Mouse (Mus musculus) lung, embryonic 14.5 days (tissue): ENCODE measurements around the gene Cdk10. TPM values are rescaled to one million over a fixed set of nuclear protein-coding genes. Genes with fewer than 3 reads are reported as not detected.

Experiments used
- ATAC-seq: fragments of 200-750 bp; cut with Nextera tagmentation; 2 replicates; pipeline ENCODE4 v1.8.0; 2017; ENCODE audit warnings: mild to moderate bottlenecking, moderate TSS enrichment, moderate library complexity; ENCODE audit not compliant: insufficient read depth
- DNase-seq: peaks from one replicate; pipeline ENCODE4 v3.0.0-alpha.2; 2015
- H3K27ac ChIP-seq: fragments of 300-500 bp; sonication (generic); 2 replicates; pipeline ENCODE4 v1.5.1; 2014; ENCODE audit warnings: low read depth, mild to moderate bottlenecking, moderate library complexity
- H3K27me3 ChIP-seq: fragments of 300-500 bp; sonication (generic); 2 replicates; pipeline ENCODE4 v1.6.1; 2014; ENCODE audit warnings: low read length, control low read depth; ENCODE audit not compliant: insufficient read depth
- H3K36me3 ChIP-seq: fragments of 300-500 bp; sonication (generic); 2 replicates; pipeline ENCODE4 v1.6.1; 2014; ENCODE audit warnings: control low read depth; ENCODE audit not compliant: insufficient read depth
- H3K4me1 ChIP-seq: fragments of 300-500 bp; sonication (generic); 2 replicates; pipeline ENCODE4 v1.6.1; 2014; ENCODE audit warnings: antibody characterized with exemption, control low read depth; ENCODE audit not compliant: insufficient read depth
- H3K4me2 ChIP-seq: fragments of 300-500 bp; sonication (generic); 2 replicates; pipeline ENCODE4 v1.6.1; 2014; ENCODE audit warnings: mild to moderate bottlenecking
- H3K4me3 ChIP-seq: fragments of 300-500 bp; sonication (generic); 2 replicates; pipeline ENCODE4 v1.5.1; 2014; ENCODE audit warnings: low read depth, low read length
- H3K9ac ChIP-seq: fragments of 300-500 bp; sonication (generic); 2 replicates; pipeline ENCODE4 v1.6.1; 2014
- H3K9me3 ChIP-seq: fragments of 300-500 bp; sonication (generic); 2 replicates; pipeline ENCODE4 v1.6.1; 2016; ENCODE audit warnings: low read depth, low read length, control low read depth
- CTCF ChIP-seq: IDR thresholded peaks from 2 replicates; pipeline ENCODE4 v1.5.1; 2016; ENCODE audit warnings: antibody characterized with exemption, low read depth
- WGBS: fragments of 180-500 bp; shearing (Covaris S2); extraction: QIAGEN DNeasy Blood & Tissue Kit; methylation state at CpG from one replicate; pipeline ENCODE4 v1.1.7; 2014; 5-methylcytosine and 5-hydroxymethylcytosine counted together
- polyA plus RNA-seq: library from polyadenylated mRNA; unstranded; fragments of >200 nt; fragmentation: Nextera tagmentation; extraction: Ambion mirVana; gene quantifications from 2 replicates; pipeline ENCODE4 v1.2.1, GENCODE M21; 2014

Gene Cdk10
- 33.2 and 36.3 TPM in 2 replicates for polyA plus RNA-seq

DNA sequence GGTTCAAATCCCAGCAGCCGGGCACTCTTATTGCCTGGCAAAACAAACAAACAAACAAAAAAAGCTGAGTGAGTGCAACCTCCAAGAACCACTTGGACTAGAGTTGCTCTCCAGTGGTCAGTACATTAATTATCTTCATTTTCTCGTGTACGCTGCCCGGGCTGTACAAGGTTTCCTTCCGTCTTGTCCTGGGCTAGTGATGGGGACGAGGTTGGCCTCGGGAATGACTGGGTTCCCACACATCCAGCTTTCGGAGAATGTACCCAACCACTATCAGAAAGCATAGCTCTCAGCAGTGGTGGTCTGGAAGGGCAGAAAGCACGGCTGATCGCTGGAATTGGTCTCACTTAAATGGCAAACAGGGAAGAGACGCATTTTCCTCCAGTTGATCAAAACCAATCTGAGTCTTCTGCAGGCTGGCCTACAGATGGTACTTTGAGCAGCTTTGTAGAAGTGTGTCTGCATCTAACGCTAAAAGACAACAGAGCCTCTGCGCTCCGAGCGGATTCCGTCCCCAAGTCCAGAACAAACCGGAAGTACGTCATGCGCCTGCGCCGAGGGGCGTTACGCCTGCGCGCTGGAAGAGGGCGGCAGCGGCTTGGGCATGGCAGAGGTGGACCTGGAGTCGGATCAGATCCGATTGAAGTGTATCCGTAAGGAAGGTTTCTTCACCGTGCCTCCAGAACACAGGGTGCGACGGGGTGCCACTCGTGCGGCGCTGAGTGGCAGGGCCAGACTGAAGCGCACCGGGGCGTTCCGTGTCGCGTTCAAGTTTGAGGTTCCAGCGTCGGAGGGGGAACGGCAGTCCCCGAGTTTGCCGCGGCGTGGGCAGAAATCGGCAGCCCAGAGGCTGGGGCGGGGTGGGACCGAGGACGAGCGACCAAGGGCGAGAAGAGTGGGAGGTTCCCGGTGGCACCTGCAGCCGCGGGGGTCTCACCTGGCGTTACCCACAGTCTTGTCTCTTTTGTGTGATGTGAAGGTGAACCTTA lies at the start of gene Cdk10:
Gene Cdk10, plus strand, starts transcription at position 565 of the 989 bp plus-strand sequence.
- Histone ChIP-seq H3K4me3 (peak within 1 kb of the TSS; percentile 89), H3K36me3 (peaks cover 32% of the 10 kb centered on the region), H3K27me3 (no peaks in the 10 kb centered on the region), H3K9ac (peak within 1 kb of the TSS; percentile 94), H3K9me3 (no peaks in the 10 kb centered on the region), H3K27ac (peak within 1 kb of the TSS; percentile 82), H3K4me1 (peaks cover 6% of the 10 kb centered on the region; the same call in 1 of the 2 replicates), H3K4me2 (peak within 1 kb of the TSS; percentile 96)
- ATAC-seq (peak; percentile 92), DNase-seq (peak; percentile 98)
- 2% methylated on average over 59 of the region's 59 CpGs for WGBS
- peak; percentile 8; the same call in 1 of the 2 replicates for TF ChIP-seq CTCF

DNA sequence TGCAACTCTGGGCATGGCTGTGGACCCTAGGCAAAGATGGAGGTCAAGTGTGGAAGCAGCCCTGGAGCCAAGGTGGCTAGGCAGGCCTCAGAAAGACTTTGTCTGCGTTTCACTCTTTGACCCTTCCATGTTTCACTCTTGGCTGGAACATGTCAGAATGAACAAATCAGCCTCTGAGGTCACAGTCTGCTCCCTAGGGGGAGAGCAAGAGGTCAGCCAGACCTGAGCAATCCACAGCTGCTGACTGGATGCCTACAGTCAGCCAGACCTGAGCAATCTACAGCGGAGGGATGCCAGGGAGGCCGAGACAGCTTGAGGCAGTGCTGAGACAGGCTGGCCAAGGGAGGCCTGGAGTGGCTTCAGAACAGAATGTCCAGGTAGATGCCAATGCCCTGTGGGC lies 43.3 kb upstream of the Cdk10 start:
- H3K27me3 ChIP-seq = no peaks in the 10 kb centered on the region
- peaks cover 9% of the 10 kb centered on the region; the same call in 1 of the 2 replicates for H3K4me1 ChIP-seq
- no peak overlapping the region for H3K9ac ChIP-seq
- no peak overlapping the region for H3K4me2 ChIP-seq
- no peak overlapping the region for H3K4me3 ChIP-seq
- peaks cover 7% of the 10 kb centered on the region; the same call in 1 of the 2 replicates for H3K9me3 ChIP-seq
- H3K27ac ChIP-seq = no peak overlapping the region
- TF ChIP-seq CTCF = no peak
- ATAC-seq (no peak), DNase-seq (no peak)
- WGBS = 50% methylated on average over 3 of the region's 3 CpGs
- H3K36me3 ChIP-seq = no peaks in the 10 kb centered on the region

DNA sequence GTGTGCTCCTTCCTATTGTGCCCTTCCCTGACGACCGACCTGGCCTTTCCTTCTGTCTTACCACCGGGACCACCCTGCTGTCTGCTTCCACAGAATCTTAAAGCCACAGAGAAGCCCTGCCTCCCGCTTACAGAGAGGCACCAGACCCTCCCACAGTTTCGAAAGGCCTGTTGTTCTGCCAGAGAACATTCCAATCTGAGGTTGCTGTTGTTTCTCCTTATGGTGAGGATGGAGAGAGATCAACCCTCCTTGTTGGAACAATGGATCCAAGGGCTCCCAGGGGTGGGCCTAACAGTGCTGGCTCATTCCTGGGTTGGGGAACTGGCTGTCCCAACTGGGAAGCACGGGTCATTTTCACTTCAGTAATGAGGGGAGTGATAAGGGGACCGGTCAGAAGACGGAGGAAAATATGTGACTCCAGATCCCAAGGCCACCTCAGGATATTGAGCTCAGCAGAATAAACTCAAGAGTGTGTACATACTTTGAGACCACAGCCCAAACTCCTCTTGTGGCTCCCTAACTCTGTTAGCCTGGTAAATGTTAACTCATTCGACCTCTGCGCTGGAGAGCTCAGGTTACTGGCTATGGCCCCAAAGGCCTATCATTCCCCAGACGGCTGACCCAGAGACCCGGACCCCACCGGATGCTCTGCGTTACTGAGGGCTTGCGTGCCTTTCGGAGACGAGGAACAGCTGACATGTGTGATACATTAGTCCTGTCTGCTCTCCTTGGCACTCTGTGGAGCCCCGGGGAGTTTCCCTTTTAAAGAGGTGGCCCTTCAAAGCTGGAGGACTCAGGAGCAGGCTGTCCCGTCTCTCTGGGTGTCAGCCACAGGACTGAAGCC lies 38.9 kb upstream of the Cdk10 start, which contains the start of gene Dpep1:
Gene Dpep1, plus strand, starts transcription at position 677 of the 844 bp plus-strand sequence.
- peak; percentile 16 for ATAC-seq
- peak within 1 kb of the TSS; percentile 71 for H3K27ac ChIP-seq
- no peak within 1 kb of the TSS for H3K4me3 ChIP-seq
- H3K27me3 ChIP-seq = no peaks in the 10 kb centered on the region
- TF ChIP-seq CTCF = no peak
- H3K9me3 ChIP-seq = no peaks in the 10 kb centered on the region
- H3K4me1 ChIP-seq = peaks cover 9% of the 10 kb centered on the region; the same call in 1 of the 2 replicates
- no peak within 1 kb of the TSS; the same call in 1 of the 2 replicates for H3K9ac ChIP-seq
- H3K36me3 ChIP-seq = no peaks in the 10 kb centered on the region
- 9% methylated on average over 19 of the region's 19 CpGs for WGBS
- no peak within 1 kb of the TSS for H3K4me2 ChIP-seq
- peak; percentile 46 for DNase-seq

DNA sequence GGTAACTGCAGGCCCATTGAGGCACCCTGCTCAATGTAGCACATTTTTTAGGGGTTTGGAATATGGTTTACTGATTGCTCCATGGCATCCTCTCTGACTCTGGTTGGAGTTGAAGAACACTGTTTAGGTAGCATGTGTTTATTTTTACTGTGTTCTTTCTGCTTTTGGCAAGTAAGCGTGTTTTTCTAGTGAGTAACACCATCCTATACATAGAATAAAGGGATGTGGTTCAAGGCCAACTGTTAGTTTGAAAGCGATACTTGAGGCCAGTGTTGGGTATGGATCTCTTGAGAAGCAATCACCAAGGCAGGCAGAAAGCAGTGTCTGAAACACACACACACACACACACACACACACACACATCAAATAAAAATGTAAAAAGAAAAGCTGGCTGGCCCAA lies 36.6 kb upstream of the Cdk10 start:
- 72% methylated on average over 2 of the region's 2 CpGs for WGBS

DNA sequence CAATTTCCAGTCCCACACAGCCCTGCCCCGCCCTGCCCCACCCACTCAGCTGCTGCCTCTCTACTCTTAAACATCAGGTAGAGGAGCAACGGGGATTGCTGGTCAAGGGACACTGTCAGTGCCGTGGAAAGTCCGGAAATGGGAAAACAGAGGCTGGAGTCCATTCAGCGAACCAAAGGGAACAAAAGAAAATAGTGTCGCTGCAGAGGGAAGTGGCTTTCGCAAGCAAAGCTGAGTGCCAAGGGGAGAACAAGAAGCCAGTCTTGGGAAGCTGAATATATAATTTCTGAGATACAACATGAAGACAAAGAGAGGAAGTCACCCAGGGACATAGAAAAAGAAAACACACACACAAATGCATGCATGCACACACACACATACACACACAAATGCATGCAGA lies 35.8 kb upstream of the Cdk10 start:
- DNase-seq (peak; percentile 9), ATAC-seq (no peak)

More for the DNA sequence above, 36.6 kb upstream of the Cdk10 start:
- Histone ChIP-seq H3K9me3 (no peaks in the 10 kb centered on the region), H3K27me3 (no peaks in the 10 kb centered on the region), H3K4me2 (no peak overlapping the region), H3K9ac (no peak overlapping the region), H3K27ac (no peak overlapping the region), H3K4me1 (peaks cover 9% of the 10 kb centered on the region; the same call in 1 of the 2 replicates), H3K36me3 (no peaks in the 10 kb centered on the region), H3K4me3 (no peak overlapping the region)
- DNase-seq (no peak), ATAC-seq (no peak)
- no peak for TF ChIP-seq CTCF

DNA sequence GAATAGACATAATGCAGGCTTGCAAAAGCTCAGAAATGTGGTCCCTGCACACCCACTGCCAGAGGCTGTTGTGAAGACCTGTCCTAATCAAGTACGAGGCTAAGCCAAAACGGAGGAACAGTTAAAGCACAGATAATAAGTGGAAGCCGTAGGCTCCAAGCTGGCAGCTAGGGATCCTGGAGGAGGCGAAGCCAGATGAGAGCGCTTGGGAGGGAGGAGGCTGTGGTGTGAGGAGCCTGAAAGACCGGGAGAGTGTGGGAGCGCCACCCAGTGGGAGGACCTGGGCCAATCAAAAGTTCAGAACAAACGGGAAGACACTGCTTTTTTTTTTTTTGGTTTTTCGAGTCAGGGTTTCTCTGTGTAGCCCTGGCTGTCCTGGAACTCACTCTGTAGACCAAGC lies 34.0 kb upstream of the Cdk10 start:
- peak overlapping the region; percentile 46; the same call in 1 of the 2 replicates for H3K9ac ChIP-seq

More for the DNA sequence above, 35.8 kb upstream of the Cdk10 start:
- H3K36me3 ChIP-seq = no peaks in the 10 kb centered on the region
- 67% methylated on average over 7 of the region's 7 CpGs for WGBS
- H3K4me2 ChIP-seq = no peak overlapping the region
- H3K9me3 ChIP-seq = no peaks in the 10 kb centered on the region
- TF ChIP-seq CTCF = no peak
- H3K4me1 ChIP-seq = peaks cover 9% of the 10 kb centered on the region; the same call in 1 of the 2 replicates
- H3K4me3 ChIP-seq = no peak overlapping the region
- H3K27me3 ChIP-seq = no peaks in the 10 kb centered on the region
- no peak overlapping the region for H3K9ac ChIP-seq
- no peak overlapping the region for H3K27ac ChIP-seq

More for the DNA sequence above, 34.0 kb upstream of the Cdk10 start:
- Histone ChIP-seq H3K4me1 (peaks cover 6% of the 10 kb centered on the region; the same call in 1 of the 2 replicates), H3K9me3 (no peaks in the 10 kb centered on the region), H3K27ac (no peak overlapping the region), H3K4me2 (peak overlapping the region; percentile 44), H3K27me3 (no peaks in the 10 kb centered on the region), H3K4me3 (no peak overlapping the region), H3K36me3 (no peaks in the 10 kb centered on the region)
- peak; percentile 70 for TF ChIP-seq CTCF
- WGBS = 1% methylated on average over 9 of the region's 9 CpGs
- ATAC-seq = peak; percentile 65
- DNase-seq = peak; percentile 89
